Mouse (Mus musculus) stomach, embryonic 16.5 days (tissue): ENCODE measurements around the gene Fscn1. TPM values are rescaled to one million over a fixed set of nuclear protein-coding genes. Genes with fewer than 3 reads are reported as not detected.
A peak's percentile ranks its signal among the peaks of the same experiment; 100 is the strongest.

Experiments used
- ATAC-seq: fragments of 200-750 bp; cut with Nextera tagmentation; 2 replicates; pipeline ENCODE4 v1.8.0; 2017; ENCODE audit warnings: moderate number of reproducible peaks, moderate TSS enrichment; ENCODE audit not compliant: insufficient read depth, low FRiP score
- H3K27ac ChIP-seq: fragments of 300-500 bp; sonication (generic); 2 replicates; pipeline ENCODE4 v1.5.1; 2014; ENCODE audit warnings: low read length
- H3K27me3 ChIP-seq: fragments of 300-500 bp; sonication (generic); 2 replicates; pipeline ENCODE4 v1.6.1; 2014; ENCODE audit warnings: low read length, control low read depth, mixed read lengths; ENCODE audit not compliant: control insufficient read depth, insufficient read depth
- H3K36me3 ChIP-seq: fragments of 300-500 bp; sonication (generic); 2 replicates; pipeline ENCODE4 v1.6.1; 2014; ENCODE audit warnings: low read length; ENCODE audit not compliant: control insufficient read depth, insufficient read depth
- H3K4me1 ChIP-seq: fragments of 300-500 bp; sonication (generic); 2 replicates; pipeline ENCODE4 v1.6.1; 2014; ENCODE audit warnings: low read length, control low read depth, mixed read lengths; ENCODE audit not compliant: control insufficient read depth, insufficient read depth
- H3K4me2 ChIP-seq: fragments of 300-500 bp; sonication (generic); 2 replicates; pipeline ENCODE4 v1.6.1; 2014; ENCODE audit warnings: low read depth, low read length, mixed read lengths
- H3K4me3 ChIP-seq: fragments of 300-500 bp; sonication (generic); replicated peaks from 2 replicates; pipeline ENCODE4 v1.5.1; 2014; ENCODE audit warnings: mild to moderate bottlenecking, low read length
- H3K9ac ChIP-seq: fragments of 300-500 bp; sonication (generic); 2 replicates; pipeline ENCODE4 v1.6.1; 2014; ENCODE audit warnings: low read length
- H3K9me3 ChIP-seq: fragments of 300-500 bp; sonication (generic); replicated peaks from 2 replicates; pipeline ENCODE4 v1.6.1; 2016; ENCODE audit warnings: low read length, control low read depth; ENCODE audit not compliant: control insufficient read depth
- WGBS: fragments of 180-500 bp; shearing (Covaris S2); extraction: QIAGEN DNeasy Blood & Tissue Kit; methylation state at CpG from one replicate; pipeline ENCODE4 v1.1.7; 2014; 5-methylcytosine and 5-hydroxymethylcytosine counted together
- polyA plus RNA-seq: library from polyadenylated mRNA; unstranded; fragments of >200 nt; fragmentation: Nextera tagmentation; extraction: Ambion mirVana; gene quantifications from 2 replicates; pipeline ENCODE4 v1.2.1, GENCODE M21; 2015

Gene Fscn1
- polyA plus RNA-seq = 161 and 176 TPM in 2 replicates

- Histone ChIP-seq H3K9me3 (no peaks in the 10 kb centered on the region), H3K4me2 (peak within 1 kb of the TSS; percentile 61), H3K27me3 (no peaks in the 10 kb centered on the region), H3K4me3 (peak within 1 kb of the TSS; percentile 88), H3K36me3 (no peaks in the 10 kb centered on the region), H3K27ac (peak within 1 kb of the TSS; percentile 99), H3K9ac (peak within 1 kb of the TSS; percentile 96), H3K4me1 (peaks cover 29% of the 10 kb centered on the region)
- WGBS = 8% methylated on average over 44 of the region's 44 CpGs
- ATAC-seq = peak; percentile 70
These were observed at the start of gene Fscn1 for GRCm38 (mm10) chr5:142959576-142960556. Gene Fscn1 (plus strand): TSS chr5:142960343.

- 82% methylated on average over 2 of the region's 2 CpGs for WGBS
- Histone ChIP-seq H3K4me2 (no peak overlapping the region), H3K4me3 (no peak overlapping the region), H3K36me3 (no peaks in the 10 kb centered on the region), H3K27ac (no peak overlapping the region), H3K4me1 (peaks cover 32% of the 10 kb centered on the region), H3K27me3 (no peaks in the 10 kb centered on the region), H3K9me3 (no peaks in the 10 kb centered on the region), H3K9ac (no peak overlapping the region)
- ATAC-seq = no peak
These were observed 48.5 kb upstream of the Fscn1 start for GRCm38 (mm10) chr5:142911629-142912028.

- no peak overlapping the region for H3K4me2 ChIP-seq
- no peak overlapping the region for H3K4me3 ChIP-seq
- WGBS = 93% methylated on average over 3 of the region's 3 CpGs
- H3K36me3 ChIP-seq = no peaks in the 10 kb centered on the region
- peaks cover 30% of the 10 kb centered on the region for H3K4me1 ChIP-seq
- H3K9me3 ChIP-seq = no peaks in the 10 kb centered on the region
- no peak overlapping the region for H3K27ac ChIP-seq
- no peak overlapping the region for H3K9ac ChIP-seq
- H3K27me3 ChIP-seq = no peaks in the 10 kb centered on the region
- no peak for ATAC-seq
These were observed 47.8 kb upstream of the Fscn1 start for GRCm38 (mm10) chr5:142912320-142912719.

GRCm38 (mm10) chr5:142912739-142913138 lies 47.4 kb upstream of the Fscn1 start:
- H3K9ac ChIP-seq = no peak overlapping the region

GRCm38 (mm10) chr5:142915231-142915630 lies 44.9 kb upstream of the Fscn1 start:
- H3K27ac ChIP-seq = peak overlapping the region; percentile 24; the same call in 1 of the 2 replicates
- 0 out of 2 replicates have a peak, but pooled peaks cover 1% of the 10 kb centered on the region for H3K4me1 ChIP-seq
- H3K4me2 ChIP-seq = no peak overlapping the region
- no peak overlapping the region for H3K9ac ChIP-seq
- ATAC-seq = peak; percentile 53; the same call in 1 of the 2 replicates
- H3K27me3 ChIP-seq = no peaks in the 10 kb centered on the region
- 66% methylated on average over 11 of the region's 11 CpGs for WGBS
- H3K9me3 ChIP-seq = no peaks in the 10 kb centered on the region
- H3K36me3 ChIP-seq = no peaks in the 10 kb centered on the region
- H3K4me3 ChIP-seq = no peak overlapping the region

More at GRCm38 (mm10) chr5:142912739-142913138, 47.4 kb upstream of the Fscn1 start:
- WGBS = 77% methylated on average over 4 of the region's 4 CpGs
- Histone ChIP-seq H3K4me1 (peaks cover 26% of the 10 kb centered on the region), H3K27me3 (no peaks in the 10 kb centered on the region), H3K27ac (no peak overlapping the region), H3K4me2 (no peak overlapping the region), H3K4me3 (no peak overlapping the region), H3K36me3 (no peaks in the 10 kb centered on the region), H3K9me3 (no peaks in the 10 kb centered on the region)
- ATAC-seq = no peak

- ATAC-seq = no peak
- no peak overlapping the region for H3K27ac ChIP-seq
- no peaks in the 10 kb centered on the region for H3K27me3 ChIP-seq
- H3K36me3 ChIP-seq = no peaks in the 10 kb centered on the region
- no peaks in the 10 kb centered on the region for H3K9me3 ChIP-seq
- H3K4me2 ChIP-seq = no peak overlapping the region
- WGBS = 70% methylated on average over 7 of the region's 7 CpGs
- peaks cover 14% of the 10 kb centered on the region for H3K4me1 ChIP-seq
- no peak overlapping the region for H3K9ac ChIP-seq
- no peak overlapping the region for H3K4me3 ChIP-seq
These were observed 43.5 kb upstream of the Fscn1 start for GRCm38 (mm10) chr5:142916593-142916992.

GRCm38 (mm10) chr5:142917402-142917801 lies 42.7 kb upstream of the Fscn1 start:
- no peak for ATAC-seq
- Histone ChIP-seq H3K4me2 (no peak overlapping the region), H3K9ac (no peak overlapping the region), H3K27me3 (no peaks in the 10 kb centered on the region), H3K4me3 (no peak overlapping the region), H3K4me1 (peaks cover 15% of the 10 kb centered on the region), H3K36me3 (no peaks in the 10 kb centered on the region), H3K9me3 (no peaks in the 10 kb centered on the region), H3K27ac (no peak overlapping the region)
- WGBS = 89% methylated on average over 8 of the region's 8 CpGs

GRCm38 (mm10) chr5:142920311-142921073 lies 39.7 kb upstream of the Fscn1 start:
- Histone ChIP-seq H3K27me3 (no peaks in the 10 kb centered on the region), H3K27ac (peak overlapping the region; percentile 93), H3K9me3 (no peaks in the 10 kb centered on the region), H3K4me3 (no peak overlapping the region), H3K9ac (peak overlapping the region; percentile 43), H3K36me3 (no peaks in the 10 kb centered on the region), H3K4me1 (peaks cover 15% of the 10 kb centered on the region), H3K4me2 (peak overlapping the region; percentile 33)
- WGBS = 29% methylated on average over 8 of the region's 8 CpGs
- peak; percentile 96 for ATAC-seq

GRCm38 (mm10) chr5:142921074-142921459 lies 39.1 kb upstream of the Fscn1 start:
- no peaks in the 10 kb centered on the region for H3K9me3 ChIP-seq
- H3K36me3 ChIP-seq = no peaks in the 10 kb centered on the region
- H3K27me3 ChIP-seq = no peaks in the 10 kb centered on the region
- peak overlapping the region; percentile 93 for H3K27ac ChIP-seq
- peaks cover 20% of the 10 kb centered on the region for H3K4me1 ChIP-seq
- no peak; the same call in 1 of the 2 replicates for ATAC-seq
- 46% methylated on average over 6 of the region's 6 CpGs for WGBS
- H3K4me2 ChIP-seq = peak overlapping the region; percentile 33
- H3K4me3 ChIP-seq = no peak overlapping the region
- H3K9ac ChIP-seq = peak overlapping the region; percentile 43
